8 mouse cellular contexts compared by ENCODE assay signal in genomic region chr9:114026261-114026934, GRCm38 (mm10). TPM values are rescaled to one million over a fixed set of nuclear protein-coding genes. Genes with fewer than 3 reads are reported as not detected.
DNase-seq lines count a peak whose midpoint lies in the region; ATAC-seq and TF ChIP-seq lines count a peak whose summit lies in the region.

No protein-coding gene starts in this region.

- no peak overlapping the region for H3K27ac ChIP-seq in MEL (ENCODE audit: control insufficient read depth, low read depth, low read length)
- peak overlapping the region; percentile 81 for H3K27ac ChIP-seq in forebrain, embryonic 15.5 days (replicated peaks)
- no peak overlapping the region for H3K27ac ChIP-seq in lung, embryonic 14.5 days (ENCODE audit: low read depth)

- H3K9ac ChIP-seq in MEL (ENCODE audit: control insufficient read depth, low read depth, low read length, poor library complexity, severe bottlenecking), result peak overlapping the region; percentile 63
- H3K9ac ChIP-seq in forebrain, embryonic 15.5 days (replicated peaks), result peak overlapping the region; percentile 77
- peak overlapping the region; percentile 58 for H3K9ac ChIP-seq in lung, embryonic 14.5 days

- no peaks in the 10 kb centered on the region; a peak in 1 of 4 replicates for H3K36me3 ChIP-seq in MEL (ENCODE audit: control insufficient read depth in 1 of 2, insufficient read depth in 2 of 2, low read length in 2 of 2)
- no peaks in the 10 kb centered on the region for H3K36me3 ChIP-seq in forebrain, embryonic 15.5 days
- no peaks in the 10 kb centered on the region for H3K36me3 ChIP-seq in lung, embryonic 14.5 days (ENCODE audit: insufficient read depth)

- TF ChIP-seq RAD21 in MEL (IDR thresholded peaks at IDR 0.05; ENCODE audit: low read depth, low read length), result no peak

- no peaks in the 10 kb centered on the region for H3K79me2 ChIP-seq in MEL (ENCODE audit: control insufficient read depth, insufficient read depth, low read length, poor library complexity)

- peak; percentile 95 for DNase-seq in MEL (ENCODE audit: low read depth, low spot score)
- DNase-seq in cerebellum, adult 11-12 months, result peak; percentile 90
- peak; percentile 82 for DNase-seq in heart, postnatal 4 days
- DNase-seq in layer of hippocampus, adult 8-10 months (ENCODE audit: low spot score in 2 of 2), result peak; percentile 83
- DNase-seq in lung, embryonic 14.5 days, result peak; percentile 88
- peak; percentile 88 for DNase-seq in testis, postnatal 14 days (ENCODE audit: low spot score)

- no peak for TF ChIP-seq EP300 in MEL (IDR thresholded peaks at IDR 0.05; ENCODE audit: low read depth in 1 of 2, low read length in 2 of 2)

- no peak for TF ChIP-seq CTCF in MEL (IDR thresholded peaks at IDR 0.05 in 2 of 3, conservative IDR thresholded peaks at IDR 0.05 in 1 of 3; ENCODE audit: control insufficient read depth in 1 of 3, insufficient read depth in 1 of 3, low read depth in 2 of 3, low read length in 3 of 3, poor library complexity in 1 of 3, severe bottlenecking in 1 of 3)
- TF ChIP-seq CTCF in lung, embryonic 14.5 days (IDR thresholded peaks at IDR 0.05; ENCODE audit: low read depth), result peak; percentile 22; the same call in 1 of the 2 replicates

- peaks cover 0 to 8% of the 10 kb centered on the region in 2 experiments; a peak in 1 of 4 replicates for H3K4me1 ChIP-seq in MEL (ENCODE audit: control insufficient read depth in 1 of 2, insufficient read depth in 2 of 2, low read length in 2 of 2)
- peaks cover 14% of the 10 kb centered on the region for H3K4me1 ChIP-seq in forebrain, embryonic 15.5 days
- no peaks in the 10 kb centered on the region for H3K4me1 ChIP-seq in lung, embryonic 14.5 days (ENCODE audit: insufficient read depth)

- ATAC-seq in forebrain, embryonic 15.5 days (replicated peaks), result peak; percentile 96
- ATAC-seq in lung, embryonic 14.5 days (ENCODE audit: insufficient read depth), result peak; percentile 96
- 0 out of 2 replicates have a peak, but pooled peaks have one; percentile 19 for ATAC-seq in neutrophil, adult 5-6 weeks (ENCODE audit: extremely low read depth, insufficient number of reproducible peaks, low FRiP score, poor library complexity, severe bottlenecking)

- H3K4me3 ChIP-seq in MEL (ENCODE audit: control insufficient read depth in 1 of 2, insufficient read depth in 1 of 2, low read depth in 2 of 2, low read length in 2 of 2), result peak overlapping the region; percentile 71 to 83
- H3K4me3 ChIP-seq in forebrain, embryonic 15.5 days, result peak overlapping the region; percentile 64
- peak overlapping the region; percentile 65 for H3K4me3 ChIP-seq in lung, embryonic 14.5 days (ENCODE audit: low read depth, low read length)

- peak overlapping the region; percentile 71 for H3K4me2 ChIP-seq in forebrain, embryonic 15.5 days (replicated peaks)
- H3K4me2 ChIP-seq in lung, embryonic 14.5 days, result peak overlapping the region; percentile 91

- under 1% methylated on average over 46 of the region's 52 CpGs for WGBS in forebrain, embryonic 15.5 days
- WGBS in lung, embryonic 14.5 days, result under 1% methylated on average over 46 of the region's 52 CpGs

- no peaks in the 10 kb centered on the region for H3K9me3 ChIP-seq in MEL (replicated peaks; ENCODE audit: insufficient read depth, low read length)
- no peaks in the 10 kb centered on the region for H3K9me3 ChIP-seq in forebrain, embryonic 15.5 days
- H3K9me3 ChIP-seq in lung, embryonic 14.5 days (ENCODE audit: low read depth, low read length), result no peaks in the 10 kb centered on the region

- H3K27me3 ChIP-seq in MEL (ENCODE audit: control insufficient read depth in 1 of 2, insufficient read depth in 2 of 2, low read length in 2 of 2), result no peaks in the 10 kb centered on the region
- H3K27me3 ChIP-seq in forebrain, embryonic 15.5 days, result no peaks in the 10 kb centered on the region
- H3K27me3 ChIP-seq in lung, embryonic 14.5 days (ENCODE audit: insufficient read depth, low read length), result no peaks in the 10 kb centered on the region

- TF ChIP-seq POLR2A in MEL (IDR thresholded peaks at IDR 0.05; ENCODE audit: control insufficient read depth in 1 of 2, insufficient read depth in 1 of 2, low read depth in 1 of 2, low read length in 2 of 2, poor library complexity in 1 of 2), result peak; percentile 54 to 63; a peak in 2 of 4 replicates

TF ChIP-seq in MEL, 35 proteins besides CTCF, POLR2A, EP300 and RAD21:
- TF ChIP-seq USF2 (IDR thresholded peaks at IDR 0.05; ENCODE audit: borderline replicate concordance in 1 of 2, insufficient read depth in 1 of 2, low read depth in 1 of 2, low read length in 2 of 2), result peak; percentile 34 to 84; a peak in 3 of 4 replicates
- no peak for TF ChIP-seq MYC (IDR thresholded peaks at IDR 0.05; ENCODE audit: low read depth, low read length)
- no peak for TF ChIP-seq ZKSCAN1 (IDR thresholded peaks at IDR 0.05; ENCODE audit: low read depth, low read length)
- TF ChIP-seq ZMIZ1 (IDR thresholded peaks at IDR 0.05; ENCODE audit: low read depth, low read length), result 0 out of 2 replicates have a peak, but pooled peaks have one; percentile 48
- no peak for TF ChIP-seq KAT2A (conservative IDR thresholded peaks at IDR 0.05; ENCODE audit: low read depth, low read length)
- TF ChIP-seq MAZ (IDR thresholded peaks at IDR 0.05; ENCODE audit: low read depth, low read length), result 0 out of 2 replicates have a peak, but pooled peaks have one; percentile 35
- TF ChIP-seq UBTF (IDR thresholded peaks at IDR 0.05; ENCODE audit: borderline replicate concordance, insufficient read depth, low read depth, low read length), result no peak
- peak; percentile 83 for TF ChIP-seq MXI1 (IDR thresholded peaks at IDR 0.05; ENCODE audit: low read depth, low read length)
- peak; percentile 47; the same call in 1 of the 2 replicates for TF ChIP-seq NRF1 (IDR thresholded peaks at IDR 0.05; ENCODE audit: insufficient read depth, low read depth, low read length, poor library complexity, severe bottlenecking)
- TF ChIP-seq CHD2 (IDR thresholded peaks at IDR 0.05; ENCODE audit: low read length), result no peak
- 0 out of 2 replicates have a peak, but pooled peaks have one; percentile 6 for TF ChIP-seq TBP (IDR thresholded peaks at IDR 0.05; ENCODE audit: low read depth, low read length)
- peak; percentile 55; the same call in 1 of the 2 replicates for TF ChIP-seq HCFC1 (IDR thresholded peaks at IDR 0.05; ENCODE audit: low read depth, low read length)
- peak; percentile 45; the same call in 1 of the 2 replicates for TF ChIP-seq BHLHE40 (IDR thresholded peaks at IDR 0.05; ENCODE audit: borderline replicate concordance, low read depth, low read length)
- 0 out of 2 replicates have a peak, but pooled peaks have one; percentile 45 for TF ChIP-seq CHD1 (IDR thresholded peaks at IDR 0.05; ENCODE audit: low read depth, low read length)
- TF ChIP-seq ELF1 (IDR thresholded peaks at IDR 0.05; ENCODE audit: low read depth, low read length), result peak; percentile 17; the same call in 1 of the 2 replicates
- TF ChIP-seq SIN3A (IDR thresholded peaks at IDR 0.05; ENCODE audit: low read length), result peak; percentile 66
- no peak; the same call in 1 of the 2 replicates for TF ChIP-seq ETS1 (IDR thresholded peaks at IDR 0.05; ENCODE audit: low read depth, low read length)
- TF ChIP-seq MAX (IDR thresholded peaks at IDR 0.05; ENCODE audit: low read length), result peak; percentile 92
- no peak for TF ChIP-seq GATA1 (IDR thresholded peaks at IDR 0.05; ENCODE audit: low read depth, low read length)
- TF ChIP-seq USF1 (IDR thresholded peaks at IDR 0.05; ENCODE audit: low read depth, low read length), result peak; percentile 98
- TF ChIP-seq NELFE (IDR thresholded peaks at IDR 0.05; ENCODE audit: low read depth, low read length), result peak; percentile 61

RNA-seq across cellular contexts. Expression of gene Fbxl2, which starts 19.6 kb away (rescaled TPM):
- total RNA-seq in MEL (2012; rRNA removed), result 1.5 and 1.8 TPM in 2 replicates
- polyA plus RNA-seq in MEL (2012; ENCODE audit: insufficient read depth in 1 of 2, insufficient read length in 2 of 2, low read depth in 1 of 2, low replicate concordance in 2 of 2, missing spikeins in 1 of 2), result 1 to 10 TPM in 1 of 2 experiments, not detected in 1; 3.0 TPM
- 19.0 and 22.5 TPM in 2 replicates for polyA plus RNA-seq in forebrain, embryonic 15.5 days (2015; fragmentation: Nextera tagmentation; extraction: Ambion mirVana)
- 1 to 10 TPM; 3.3 to 3.6 TPM for total RNA-seq in heart, postnatal 4 days (2021)
- total RNA-seq in layer of hippocampus, adult 8-10 months (2022), result 10 to 100 TPM; 31.7 to 41.2 (median 36.7) TPM
- polyA plus RNA-seq in lung, embryonic 14.5 days (2014; fragmentation: Nextera tagmentation; extraction: Ambion mirVana), result 2.9 and 3.3 TPM in 2 replicates
- total RNA-seq in neutrophil, adult 5-6 weeks (2017), result 1.2 TPM in 2 replicates

RNA-seq across cellular contexts. Expression of gene Susd5, which starts 30.5 kb away (rescaled TPM):
- total RNA-seq in MEL (2012; rRNA removed), result not detected in 2 replicates
- polyA plus RNA-seq in MEL (2012; ENCODE audit: insufficient read depth in 1 of 2, insufficient read length in 2 of 2, low read depth in 1 of 2, low replicate concordance in 2 of 2, missing spikeins in 1 of 2), result not detected
- 0.04 TPM in 1 of 2 replicates, not detected in the other for polyA plus RNA-seq in forebrain, embryonic 15.5 days (2015; fragmentation: Nextera tagmentation; extraction: Ambion mirVana)
- total RNA-seq in heart, postnatal 4 days (2021), result under 1 TPM; 0.52 to 0.69 TPM
- 1 to 10 TPM; 2.2 to 3.2 (median 2.7) TPM for total RNA-seq in layer of hippocampus, adult 8-10 months (2022)
- 0.26 and 0.46 TPM in 2 replicates for polyA plus RNA-seq in lung, embryonic 14.5 days (2014; fragmentation: Nextera tagmentation; extraction: Ambion mirVana)
- 0.12 TPM in 1 of 2 replicates, not detected in the other for total RNA-seq in neutrophil, adult 5-6 weeks (2017)

Comparison
In these comparisons a context has a peak if more than half of its experiments do, and no peak if none do; other contexts are left out.
1. ATAC-seq: peak in every context shown above with its lines; median percentile 96 in forebrain, embryonic 15.5 days; 96 in lung, embryonic 14.5 days; 19 in neutrophil, adult 5-6 weeks.
2. RNA of gene Fbxl2, which starts 19.6 kb away (total RNA-seq): 31.7 to 41.2 TPM in layer of hippocampus, adult 8-10 months; 3.3 to 3.6 TPM in heart, postnatal 4 days, 1.5 to 1.8 TPM in MEL and 1.2 TPM in neutrophil, adult 5-6 weeks; every median in the first group is over 4 times any median in the second.
3. Peak in every context shown above with its lines, with median percentiles within 50 percentile points of each other: DNase-seq, H3K4me3 ChIP-seq and H3K9ac ChIP-seq.